Mouse (Mus musculus) ES-E14 (cell line): ENCODE measurements around the gene Xpr1.

Experiments used
- CHD2 ChIP-seq: IDR thresholded peaks from 2 replicates; pipeline ENCODE4 v1.6.1; 2014; ENCODE audit warnings: mild to moderate bottlenecking, low read depth, low read length, inconsistent platforms
- MAFK ChIP-seq: IDR thresholded peaks from 2 replicates; pipeline ENCODE4 v1.6.1; 2014; ENCODE audit warnings: mild to moderate bottlenecking, low read depth, low read length, inconsistent platforms; ENCODE audit not compliant: insufficient read depth
- ZC3H11A ChIP-seq: IDR thresholded peaks from 2 replicates; pipeline ENCODE4 v1.6.1; 2012; ENCODE audit warnings: low read depth, mild to moderate bottlenecking, inconsistent platforms, low read length, borderline replicate concordance

DNA sequence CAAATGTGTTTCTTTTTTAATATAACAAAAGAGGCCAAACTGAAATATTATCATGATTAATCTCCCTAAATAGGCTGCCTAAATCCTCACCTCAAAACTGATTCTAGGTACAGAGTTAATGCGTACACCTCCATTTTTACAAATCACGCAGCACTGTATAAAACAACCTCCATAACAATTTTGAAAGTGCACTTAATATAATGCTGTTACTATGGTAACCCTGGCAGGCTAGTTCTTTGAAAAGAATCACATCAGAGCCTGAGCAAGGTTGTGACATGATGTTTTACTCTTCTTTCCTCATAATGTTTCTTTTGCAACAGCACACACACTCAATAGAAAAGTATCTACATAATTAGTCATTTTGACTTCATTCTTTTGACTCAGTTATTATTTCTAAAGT, 113.8 kb downstream of the Xpr1 start:
- TF ChIP-seq ZC3H11A (no peak), CHD2 (no peak), MAFK (no peak)
